Mouse (Mus musculus): ENCODE measurements around the gene Ttll7. TPM values are rescaled to one million over a fixed set of nuclear protein-coding genes. Genes with fewer than 3 reads are reported as not detected.

The Ttll7 gene
- polyA plus RNA-seq, 1 experiment from 2014 or later = 0.39 TPM

Other genes with a start within 250 kb of the Ttll7 start
- 2.1 and 3.3 TPM in 2 replicates for gene Dnase2b, start 236.8 kb upstream of the Ttll7 start, polyA plus RNA-seq (2015; fragmentation: Nextera tagmentation; extraction: Ambion mirVana)
- gene 4930503B20Rik, start 201.1 kb upstream of the Ttll7 start, polyA plus RNA-seq (2015; fragmentation: Nextera tagmentation; extraction: Ambion mirVana) = not detected in 2 replicates
- 0.33 and 0.45 TPM in 2 replicates for gene Samd13, start 166.8 kb upstream of the Ttll7 start, polyA plus RNA-seq (2015; fragmentation: Nextera tagmentation; extraction: Ambion mirVana)
- 12.4 and 13.0 TPM in 2 replicates for gene Prkacb, start 39.4 kb upstream of the Ttll7 start, polyA plus RNA-seq (2015; fragmentation: Nextera tagmentation; extraction: Ambion mirVana)